Mouse (Mus musculus) stomach, postnatal 0 days (tissue): Measurements from ENCODE around the gene Gpr21.

ENCODE experiments used
- CTCF ChIP-seq: IDR thresholded peaks from 2 replicates; pipeline ENCODE4 v1.5.1; 2016; ENCODE audit warnings: antibody characterized with exemption, low read depth, mild to moderate bottlenecking, moderate library complexity
- EP300 ChIP-seq: optimal IDR thresholded peaks from 2 replicates; pipeline ENCODE3; 2016; ENCODE audit warnings: antibody characterized with exemption

GRCm38 (mm10) chr2:37531639-37532038 is 15.5 kb downstream of the Gpr21 start:
- TF ChIP-seq CTCF = no peak
- TF ChIP-seq EP300 = no peak
